Mouse (Mus musculus) embryonic facial prominence, embryonic 13.5 days (tissue): ENCODE results near the gene Prss35. TPM values are rescaled to one million over a fixed set of nuclear protein-coding genes. Genes with fewer than 3 reads are reported as not detected.

Experiments used
- ATAC-seq: fragments of 200-750 bp; cut with Nextera tagmentation; 2 replicates; pipeline ENCODE4 v1.8.0; 2017; ENCODE audit warnings: low read depth; ENCODE audit not compliant: insufficient number of reproducible peaks, insufficient read depth, low FRiP score, low TSS enrichment
- H3K27ac ChIP-seq: fragments of 300-500 bp; sonication (generic); 2 replicates; pipeline ENCODE4 v1.5.1; 2015; ENCODE audit warnings: moderate library complexity, mild to moderate bottlenecking, inconsistent platforms
- H3K27me3 ChIP-seq: fragments of 300-500 bp; sonication (generic); 2 replicates; pipeline ENCODE4 v1.6.1; 2015; ENCODE audit warnings: mild to moderate bottlenecking, inconsistent platforms
- H3K36me3 ChIP-seq: fragments of 300-500 bp; sonication (generic); 2 replicates; pipeline ENCODE4 v1.6.1; 2015; ENCODE audit warnings: mild to moderate bottlenecking, inconsistent platforms
- H3K4me1 ChIP-seq: fragments of 300-500 bp; sonication (generic); 2 replicates; pipeline ENCODE4 v1.6.1; 2015; ENCODE audit warnings: inconsistent platforms
- H3K4me2 ChIP-seq: fragments of 300-500 bp; sonication (generic); 2 replicates; pipeline ENCODE4 v1.6.1; 2015; ENCODE audit warnings: moderate library complexity, mild to moderate bottlenecking, inconsistent platforms
- H3K4me3 ChIP-seq: fragments of 300-500 bp; sonication (generic); 2 replicates; pipeline ENCODE4 v1.5.1; 2015; ENCODE audit warnings: mild to moderate bottlenecking, inconsistent platforms
- H3K9ac ChIP-seq: fragments of 300-500 bp; sonication (generic); 2 replicates; pipeline ENCODE4 v1.6.1; 2015; ENCODE audit warnings: mild to moderate bottlenecking, inconsistent platforms
- H3K9me3 ChIP-seq: fragments of 300-500 bp; sonication (generic); 2 replicates; pipeline ENCODE4 v1.6.1; 2016; ENCODE audit warnings: inconsistent platforms
- WGBS: fragments of 180-500 bp; shearing (Covaris S2); methylation state at CpG from one replicate; pipeline ENCODE4 v1.1.7; 2015; ENCODE audit warnings: mixed read lengths; 5-methylcytosine and 5-hydroxymethylcytosine counted together
- polyA plus RNA-seq: library from polyadenylated mRNA; unstranded; fragments of >200 nt; fragmentation: Nextera tagmentation; extraction: Ambion mirVana; gene quantifications from 2 replicates; pipeline ENCODE4 v1.2.1, GENCODE M21; 2015

Gene Prss35
- polyA plus RNA-seq, 1 experiment from 2014 or later = 33.0 TPM

GRCm38 (mm10) chr9:86714089-86714488 lies 29.4 kb upstream of the Prss35 start:
- H3K4me1 ChIP-seq = no peaks in the 10 kb centered on the region
- H3K4me3 ChIP-seq = no peak overlapping the region
- H3K9ac ChIP-seq = no peak overlapping the region
- ATAC-seq = no peak
- 82% methylated on average over 3 of the region's 3 CpGs for WGBS
- no peaks in the 10 kb centered on the region for H3K27me3 ChIP-seq
- no peaks in the 10 kb centered on the region for H3K36me3 ChIP-seq
- H3K27ac ChIP-seq = no peak overlapping the region
- no peak overlapping the region for H3K4me2 ChIP-seq
- H3K9me3 ChIP-seq = no peaks in the 10 kb centered on the region

- ATAC-seq = no peak
- H3K4me2 ChIP-seq = no peak overlapping the region
These were observed 26.9 kb upstream of the Prss35 start for GRCm38 (mm10) chr9:86716540-86716939.

DNA sequence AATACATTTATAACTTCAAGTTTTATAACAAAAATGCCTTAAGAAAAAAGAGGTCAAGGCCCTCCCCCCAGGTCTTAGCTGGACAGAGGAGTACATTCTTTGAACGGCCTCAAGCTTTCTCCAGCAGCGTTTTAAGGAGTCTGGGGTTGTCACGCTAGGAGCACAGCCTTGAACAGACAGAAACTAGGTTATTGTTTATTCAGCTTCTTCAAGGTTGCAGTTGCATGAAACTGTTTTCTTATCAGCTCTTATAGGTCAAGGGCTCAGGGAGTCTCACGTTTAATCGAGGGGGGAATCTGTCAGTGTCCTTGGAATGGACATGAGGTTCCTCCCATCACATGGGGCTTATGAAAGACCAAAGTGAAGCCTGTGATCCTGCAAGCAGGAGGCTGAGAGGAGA lies 26.3 kb upstream of the Prss35 start:
- Histone ChIP-seq H3K9me3 (no peaks in the 10 kb centered on the region), H3K4me2 (no peak overlapping the region), H3K9ac (no peak overlapping the region), H3K27ac (no peak overlapping the region), H3K27me3 (no peaks in the 10 kb centered on the region), H3K4me3 (no peak overlapping the region), H3K36me3 (no peaks in the 10 kb centered on the region), H3K4me1 (no peaks in the 10 kb centered on the region)
- 67% methylated on average over 5 of the region's 5 CpGs for whole genome bisulfite sequencing
- no peak for ATAC-seq

More at GRCm38 (mm10) chr9:86716540-86716939, 26.9 kb upstream of the Prss35 start:
- H3K36me3 ChIP-seq = no peaks in the 10 kb centered on the region
- 56% methylated on average over 2 of the region's 2 CpGs for WGBS
- H3K4me3 ChIP-seq = no peak overlapping the region
- H3K27me3 ChIP-seq = no peaks in the 10 kb centered on the region
- no peak overlapping the region for H3K9ac ChIP-seq
- no peaks in the 10 kb centered on the region for H3K9me3 ChIP-seq
- no peaks in the 10 kb centered on the region for H3K4me1 ChIP-seq
- H3K27ac ChIP-seq = no peak overlapping the region

DNA sequence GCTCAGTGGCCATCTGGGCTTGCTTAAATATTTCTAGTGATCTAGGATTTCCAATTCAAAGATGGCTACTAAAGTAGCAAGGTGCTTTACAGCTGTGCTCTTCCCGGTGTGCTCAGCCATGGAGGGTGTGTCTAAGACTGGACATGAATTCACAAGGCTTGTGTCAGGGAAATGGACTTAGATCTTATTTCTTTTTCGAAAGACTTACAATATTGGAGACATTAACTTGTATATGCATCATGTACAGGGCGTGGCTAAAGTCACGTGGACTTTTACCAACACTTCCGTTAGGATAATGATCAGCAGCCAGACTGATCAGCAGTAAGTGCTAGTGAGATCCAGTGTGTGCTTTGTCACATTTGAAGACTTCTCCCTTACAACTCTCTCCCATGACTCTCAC lies 23.2 kb upstream of the Prss35 start:
- no peak overlapping the region for H3K4me3 ChIP-seq
- no peaks in the 10 kb centered on the region for H3K27me3 ChIP-seq
- 87% methylated on average over 5 of the region's 5 CpGs for WGBS
- H3K4me1 ChIP-seq = no peaks in the 10 kb centered on the region
- H3K27ac ChIP-seq = no peak overlapping the region
- H3K9me3 ChIP-seq = no peaks in the 10 kb centered on the region
- ATAC-seq = no peak
- no peak overlapping the region for H3K9ac ChIP-seq
- no peak overlapping the region for H3K4me2 ChIP-seq
- H3K36me3 ChIP-seq = no peaks in the 10 kb centered on the region

DNA sequence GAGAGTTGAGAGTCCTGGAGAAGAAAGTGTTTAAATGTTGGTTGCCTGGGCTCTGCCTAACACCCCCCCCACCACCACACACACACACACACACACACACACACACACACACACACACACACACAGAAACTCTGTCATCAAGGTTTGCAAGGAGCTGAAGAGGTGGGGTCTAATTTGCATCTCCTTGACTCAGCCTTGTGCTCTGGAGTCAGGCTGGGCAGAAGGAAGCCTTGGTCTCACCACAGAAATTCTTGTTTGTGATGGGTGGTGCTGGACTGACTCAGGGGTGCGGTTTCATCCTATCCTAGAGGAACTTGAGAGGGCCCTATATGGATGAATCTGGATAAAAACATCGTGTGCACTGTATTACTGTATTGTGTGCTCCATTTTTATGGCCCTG lies 22.7 kb upstream of the Prss35 start:
- Histone ChIP-seq H3K4me1 (peaks cover 3% of the 10 kb centered on the region; the same call in 1 of the 2 replicates), H3K27ac (no peak overlapping the region), H3K4me3 (no peak overlapping the region), H3K27me3 (no peaks in the 10 kb centered on the region), H3K4me2 (no peak overlapping the region), H3K9ac (no peak overlapping the region), H3K36me3 (no peaks in the 10 kb centered on the region), H3K9me3 (no peaks in the 10 kb centered on the region)
- ATAC-seq = no peak
- 75% methylated on average over 2 of the region's 2 CpGs for WGBS

GRCm38 (mm10) chr9:86725066-86725465 lies 18.4 kb upstream of the Prss35 start:
- Histone ChIP-seq H3K27ac (no peak overlapping the region; the same call in 1 of the 2 replicates), H3K9me3 (no peaks in the 10 kb centered on the region), H3K4me1 (peaks cover 9% of the 10 kb centered on the region; the same call in 1 of the 2 replicates), H3K4me2 (no peak overlapping the region), H3K27me3 (no peaks in the 10 kb centered on the region), H3K4me3 (no peak overlapping the region), H3K9ac (no peak overlapping the region), H3K36me3 (no peaks in the 10 kb centered on the region)
- ATAC-seq = no peak
- 88% methylated on average over 4 of the region's 4 CpGs for WGBS

GRCm38 (mm10) chr9:86725604-86726380 lies 17.7 kb upstream of the Prss35 start:
- H3K9ac ChIP-seq = no peak overlapping the region
- H3K27me3 ChIP-seq = no peaks in the 10 kb centered on the region
- no peak overlapping the region for H3K4me3 ChIP-seq
- H3K36me3 ChIP-seq = no peaks in the 10 kb centered on the region
- no peak overlapping the region for H3K4me2 ChIP-seq
- H3K4me1 ChIP-seq = peaks cover 9% of the 10 kb centered on the region; the same call in 1 of the 2 replicates
- H3K27ac ChIP-seq = peak overlapping the region; percentile 49
- no peak for ATAC-seq
- no peaks in the 10 kb centered on the region for H3K9me3 ChIP-seq
- WGBS = 36% methylated on average over 7 of the region's 7 CpGs

DNA sequence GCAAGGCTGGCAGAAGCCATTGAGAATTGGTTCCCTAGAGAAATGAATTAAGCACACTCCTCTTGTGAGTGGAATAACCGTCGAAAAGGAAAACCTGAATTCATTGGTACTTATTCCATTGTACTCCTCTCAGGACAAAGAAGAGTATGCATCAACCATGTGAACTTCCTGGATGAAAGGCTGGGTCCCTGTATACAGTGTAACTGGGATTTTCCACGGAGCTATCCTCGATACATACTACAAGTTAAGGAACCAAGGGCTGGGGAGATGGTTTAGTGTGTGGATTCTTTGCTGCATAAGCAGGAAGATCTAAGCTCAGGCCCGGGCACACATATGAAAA lies 17.1 kb upstream of the Prss35 start:
- no peaks in the 10 kb centered on the region for H3K27me3 ChIP-seq
- H3K9ac ChIP-seq = no peak overlapping the region
- no peaks in the 10 kb centered on the region for H3K36me3 ChIP-seq
- ATAC-seq = no peak
- 83% methylated on average over 5 of the region's 5 CpGs for WGBS
- no peak overlapping the region for H3K27ac ChIP-seq
- H3K4me1 ChIP-seq = peaks cover 9% of the 10 kb centered on the region; the same call in 1 of the 2 replicates
- no peaks in the 10 kb centered on the region for H3K9me3 ChIP-seq
- no peak overlapping the region for H3K4me3 ChIP-seq
- H3K4me2 ChIP-seq = no peak overlapping the region

DNA sequence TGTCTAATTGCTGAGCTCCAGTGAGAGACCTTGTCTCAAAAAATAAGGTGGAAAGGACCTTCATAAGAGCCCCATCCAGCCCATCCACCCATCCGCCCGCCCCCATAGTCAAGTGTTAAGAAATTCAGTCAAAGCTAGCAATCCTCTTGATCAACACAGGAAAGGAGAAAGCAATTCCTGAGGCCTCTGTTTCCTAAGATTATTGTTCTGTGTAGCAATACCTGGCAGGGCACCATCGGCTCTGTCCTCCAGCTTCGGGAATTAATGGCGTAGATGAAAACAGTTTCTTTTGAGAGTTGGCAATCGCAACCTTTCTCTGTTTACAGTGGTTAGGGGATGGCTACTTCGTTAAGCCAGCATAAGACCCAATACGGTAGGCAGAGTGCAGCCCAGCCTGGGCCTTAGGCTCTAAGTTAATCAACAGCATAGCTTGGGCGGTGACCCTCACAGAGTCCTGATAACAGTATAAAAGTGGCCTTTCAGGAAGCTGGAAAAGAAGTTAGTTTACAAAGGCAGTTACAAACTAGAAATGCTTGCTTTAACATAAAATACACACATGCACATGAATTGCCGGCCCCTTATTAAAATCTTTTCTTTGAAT lies 15.1 kb upstream of the Prss35 start:
- no peak overlapping the region for H3K4me3 ChIP-seq
- no peak overlapping the region for H3K27ac ChIP-seq
- peaks cover 9% of the 10 kb centered on the region; the same call in 1 of the 2 replicates for H3K4me1 ChIP-seq
- no peak overlapping the region for H3K9ac ChIP-seq
- ATAC-seq = no peak
- 82% methylated on average over 10 of the region's 10 CpGs for WGBS
- H3K27me3 ChIP-seq = no peaks in the 10 kb centered on the region
- H3K4me2 ChIP-seq = no peak overlapping the region
- H3K9me3 ChIP-seq = no peaks in the 10 kb centered on the region
- no peaks in the 10 kb centered on the region for H3K36me3 ChIP-seq

- Histone ChIP-seq H3K36me3 (no peaks in the 10 kb centered on the region), H3K9ac (no peak overlapping the region), H3K27me3 (no peaks in the 10 kb centered on the region), H3K4me1 (peaks cover 9% of the 10 kb centered on the region; the same call in 1 of the 2 replicates), H3K4me2 (no peak overlapping the region), H3K27ac (no peak overlapping the region), H3K4me3 (no peak overlapping the region), H3K9me3 (no peaks in the 10 kb centered on the region)
- 54% methylated on average over 1 of the region's 1 CpGs for WGBS
- no peak for ATAC-seq
These were observed 14.4 kb upstream of the Prss35 start for GRCm38 (mm10) chr9:86729084-86729483.

- no peak overlapping the region for H3K4me2 ChIP-seq
- no peak overlapping the region for H3K4me3 ChIP-seq
- H3K4me1 ChIP-seq = peaks cover 9% of the 10 kb centered on the region; the same call in 1 of the 2 replicates
- no peaks in the 10 kb centered on the region for H3K27me3 ChIP-seq
- WGBS = 80% methylated on average over 3 of the region's 3 CpGs
- H3K9ac ChIP-seq = no peak overlapping the region
- no peak overlapping the region for H3K27ac ChIP-seq
- H3K36me3 ChIP-seq = no peaks in the 10 kb centered on the region
- no peaks in the 10 kb centered on the region for H3K9me3 ChIP-seq
- no peak for ATAC-seq
These were observed 13.6 kb upstream of the Prss35 start for GRCm38 (mm10) chr9:86729811-86730210.

DNA sequence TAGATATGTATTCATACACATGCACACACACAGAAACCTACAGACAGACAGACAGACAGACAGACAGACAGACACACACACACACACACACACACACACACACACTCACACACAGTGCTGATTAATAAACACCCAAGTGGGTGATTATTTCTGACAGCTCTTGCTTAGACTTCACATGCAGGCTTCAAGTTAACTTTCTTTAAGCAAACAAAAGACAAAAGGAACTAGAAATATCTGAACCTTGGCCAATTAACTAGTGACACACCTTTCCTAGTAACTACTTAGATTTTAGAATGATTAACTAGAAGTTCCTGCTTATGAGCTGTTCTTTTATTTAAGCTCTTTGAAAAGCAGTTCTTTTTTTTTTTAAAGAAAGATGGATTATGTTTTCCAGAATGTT lies 9.1 kb upstream of the Prss35 start:
- Histone ChIP-seq H3K9ac (no peak overlapping the region), H3K36me3 (no peaks in the 10 kb centered on the region), H3K27ac (no peak overlapping the region), H3K9me3 (no peaks in the 10 kb centered on the region), H3K4me2 (no peak overlapping the region), H3K4me3 (no peak overlapping the region), H3K4me1 (0 out of 2 replicates have a peak, but pooled peaks cover 3% of the 10 kb centered on the region), H3K27me3 (no peaks in the 10 kb centered on the region)
- no peak for ATAC-seq
